Mouse (Mus musculus): Measurements from ENCODE around the gene Prkn.

DNA sequence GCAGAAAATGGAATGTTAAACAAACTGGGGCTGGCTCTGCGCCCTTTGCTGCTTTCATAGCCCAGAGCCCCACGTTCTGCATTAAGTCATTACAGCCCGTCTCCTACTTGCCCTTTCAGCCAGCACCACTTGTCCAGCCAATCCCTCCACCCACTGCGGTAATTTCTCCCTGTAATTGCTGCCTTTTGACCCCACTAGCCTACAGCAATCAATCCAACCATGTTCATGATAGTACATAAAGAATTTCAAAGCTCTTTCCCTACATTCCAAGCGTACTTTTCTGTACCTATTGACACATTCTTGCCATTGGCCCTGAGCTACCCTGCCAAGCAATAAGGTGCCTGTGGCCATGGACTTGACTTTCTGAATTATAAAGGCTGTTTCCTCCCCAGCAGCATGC is 881.7 kb downstream of the Prkn start:
- TF ChIP-seq CTCF (IDR thresholded peaks at IDR 0.05; ENCODE audit: borderline replicate concordance, insufficient read depth, low read length) (no peak), POLR2A (IDR thresholded peaks at IDR 0.05; ENCODE audit: low read depth, low read length) (no peak)
